Mouse (Mus musculus) left cerebral cortex, adult 2 months (tissue): ENCODE data around the gene Nebl. TPM values are rescaled to one million over a fixed set of nuclear protein-coding genes. Genes with fewer than 3 reads are reported as not detected.

Source experiments
- DNase-seq, 2 experiments: peaks; one replicate each; pipeline ENCODE4 v3.0.0; 2021 to 2022; ENCODE audit warnings: low spot score in 2 of 2, mixed read lengths in 1 of 2; ENCODE audit errors: extremely low spot score in 1 of 2
- H3K27ac ChIP-seq: fragments of 200-600 bp; 2 replicates; pipeline ENCODE4 v1.8.1; 2022
- H3K4me3 ChIP-seq: fragments of 200-600 bp; 2 replicates; pipeline ENCODE4 v1.8.1; 2022
- CTCF ChIP-seq: fragments of 200-600 bp; IDR thresholded peaks from 2 replicates; pipeline ENCODE4 v1.8.1; 2022; ENCODE audit warnings: antibody characterized with exemption, mild to moderate bottlenecking, moderate library complexity
- intact Hi-C: fragments of 180-260 bp; cut with DNase I; formaldehyde crosslinking; loops from one replicate; pipeline ENCODE4 v1.15.1; 2025
- total RNA-seq, 2 experiments: library from RNA; stranded (reverse); gene quantifications; 2 replicates each; pipeline ENCODE4 v1.2.3; 2021

The Nebl gene
- total RNA-seq, 2 experiments from 2014 or later, result 80.3 to 80.9 TPM

DNA sequence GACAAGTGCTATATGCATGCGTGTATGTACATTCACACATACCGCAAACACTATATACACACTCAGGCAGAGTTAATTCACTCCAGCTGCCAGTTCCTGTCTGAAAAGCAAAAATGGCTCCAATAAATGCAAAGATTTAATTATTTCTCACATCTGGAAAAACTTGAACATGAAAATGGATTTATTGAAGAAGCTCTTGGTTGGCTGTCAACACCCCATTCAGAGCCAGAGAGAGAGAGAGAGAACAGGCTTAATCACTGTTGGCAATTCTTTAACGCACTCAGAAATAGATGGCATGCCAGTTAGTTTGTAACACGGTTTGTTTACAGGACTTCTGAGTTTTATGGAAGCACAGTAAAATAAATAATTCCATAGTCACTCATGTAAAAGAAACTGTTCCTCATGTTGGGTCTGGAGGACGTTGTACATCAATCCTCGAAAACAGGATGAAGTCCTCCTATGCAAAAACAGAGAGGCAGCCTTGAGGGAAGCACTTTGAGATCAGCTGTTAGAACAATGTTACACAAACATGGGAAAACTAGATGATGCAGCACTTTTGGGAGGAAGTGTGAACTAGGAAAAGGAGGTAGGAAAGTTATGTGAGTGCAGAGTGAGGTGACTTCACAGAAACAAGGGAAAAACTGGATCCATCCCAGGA lies 265.6 kb downstream of the Nebl start:
- no peak for DNase-seq
- Histone ChIP-seq H3K27ac (no peak overlapping the region), H3K4me3 (no peak overlapping the region)
- TF ChIP-seq CTCF, result no peak
- intact Hi-C loops, result no loop called here

GRCm38 (mm10) chr2:17460434-17460833 lies 270.8 kb downstream of the Nebl start:
- no peak for DNase-seq
- intact Hi-C loops, result no loop called here
- Histone ChIP-seq H3K4me3 (no peak overlapping the region), H3K27ac (no peak overlapping the region)
- no peak for TF ChIP-seq CTCF

GRCm38 (mm10) chr2:17453676-17454075 lies 277.6 kb downstream of the Nebl start:
- no peak for DNase-seq
- Histone ChIP-seq H3K27ac (no peak overlapping the region), H3K4me3 (no peak overlapping the region)
- no peak for TF ChIP-seq CTCF
- intact Hi-C loops, result no loop called here

GRCm38 (mm10) chr2:17448341-17448740 lies 282.9 kb downstream of the Nebl start:
- intact Hi-C loops, result no loop called here
- Histone ChIP-seq H3K4me3 (no peak overlapping the region), H3K27ac (no peak overlapping the region)
- DNase-seq, result no peak
- TF ChIP-seq CTCF, result no peak

GRCm38 (mm10) chr2:17443581-17443980 lies 287.7 kb downstream of the Nebl start:
- no peak for TF ChIP-seq CTCF
- Histone ChIP-seq H3K27ac (no peak overlapping the region), H3K4me3 (no peak overlapping the region)
- intact Hi-C loops, result no loop called here
- no peak for DNase-seq

DNA sequence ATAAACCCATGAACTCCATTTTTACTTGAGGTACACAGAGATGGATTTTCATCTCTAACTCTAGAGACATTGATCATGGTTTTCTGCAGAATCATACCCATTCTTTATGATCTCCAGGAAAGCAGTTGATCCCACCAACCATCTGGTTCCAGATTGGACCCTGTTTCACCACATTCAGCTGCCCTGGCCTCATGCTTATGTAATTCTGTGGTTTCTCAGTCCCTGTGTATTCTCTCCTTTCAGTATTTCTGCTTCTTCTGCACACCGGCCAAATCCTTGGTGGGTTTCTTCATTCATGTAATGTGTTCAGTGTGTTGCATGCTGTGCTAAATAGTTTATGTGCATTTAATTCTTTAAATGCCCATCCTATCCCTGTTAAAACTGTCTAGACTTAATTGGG lies 292.9 kb downstream of the Nebl start:
- DNase-seq, result no peak
- Histone ChIP-seq H3K27ac (no peak overlapping the region), H3K4me3 (no peak overlapping the region)
- intact Hi-C loops, result no loop called here
- no peak for TF ChIP-seq CTCF

GRCm38 (mm10) chr2:17436739-17437440 lies 294.4 kb downstream of the Nebl start:
- Histone ChIP-seq H3K27ac (no peak overlapping the region), H3K4me3 (no peak overlapping the region)
- DNase-seq, result no peak
- TF ChIP-seq CTCF, result no peak
- intact Hi-C loops, result no loop called here

DNA sequence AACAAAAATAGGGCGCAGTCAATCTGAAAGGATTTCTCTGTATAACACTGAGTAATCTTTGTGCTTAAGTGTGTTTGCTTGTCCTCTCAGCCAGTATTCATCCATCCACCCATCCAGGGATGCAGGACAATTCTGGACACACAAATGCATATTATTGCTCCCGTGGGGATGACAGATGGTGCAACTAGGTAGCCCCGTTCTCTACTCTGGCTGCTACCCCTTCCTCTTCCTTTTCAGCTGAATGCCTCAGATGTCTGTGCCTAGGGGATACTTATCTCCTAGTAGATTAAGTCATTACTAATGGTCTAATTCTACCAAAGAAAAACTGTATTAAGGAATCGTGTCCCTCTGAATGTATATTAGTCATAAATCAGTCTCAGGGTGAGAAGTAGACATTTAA lies 296.0 kb downstream of the Nebl start:
- Histone ChIP-seq H3K27ac (no peak overlapping the region), H3K4me3 (no peak overlapping the region)
- no peak for TF ChIP-seq CTCF
- DNase-seq, result no peak
- intact Hi-C loops, result no loop called here

GRCm38 (mm10) chr2:17429028-17429427 lies 302.2 kb downstream of the Nebl start:
- no peak overlapping the region for H3K4me3 ChIP-seq
- H3K27ac ChIP-seq, result no peak overlapping the region
- intact Hi-C loops, result loop anchor here (5.0 to 10.0 kb wide), 2 partner anchors 303 to 596 kb away; partner anchors contain the start of gene Nebl
- no peak for DNase-seq
- TF ChIP-seq CTCF, result no peak

DNA sequence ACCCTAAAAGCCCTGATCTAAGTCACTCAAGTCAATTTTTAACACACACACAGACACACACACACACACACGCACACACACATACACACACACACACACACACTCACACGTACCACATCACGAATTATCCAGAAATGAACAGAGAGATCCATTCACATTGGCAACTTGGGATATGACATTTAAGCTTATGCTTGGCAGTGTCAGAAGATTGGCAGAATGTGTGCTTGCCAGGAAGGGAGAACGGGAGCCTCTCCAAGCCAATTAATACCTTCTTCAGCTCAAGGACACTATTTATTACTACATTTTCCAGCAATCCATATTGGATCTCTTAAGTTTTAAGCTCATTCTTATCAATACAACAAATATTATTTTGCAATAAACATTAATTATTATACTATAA lies 303.1 kb downstream of the Nebl start:
- no peak for DNase-seq
- H3K4me3 ChIP-seq, result no peak overlapping the region
- intact Hi-C loops, result loop anchor here (5.0 to 10.0 kb wide), 2 partner anchors 304 to 597 kb away; partner anchors contain the start of gene Nebl

GRCm38 (mm10) chr2:17422967-17423366 lies 308.3 kb downstream of the Nebl start:
- DNase-seq, result no peak
- Histone ChIP-seq H3K4me3 (no peak overlapping the region), H3K27ac (no peak overlapping the region)
- TF ChIP-seq CTCF, result peak; percentile 82
- intact Hi-C loops, result loop anchor here (2.0 to 10.0 kb wide), 5 partner anchors 219 to 919 kb away; no protein-coding TSS in a partner anchor

More for the DNA sequence above, 303.1 kb downstream of the Nebl start:
- TF ChIP-seq CTCF, result no peak
- H3K27ac ChIP-seq, result no peak overlapping the region

- intact Hi-C loops, result loop anchor here (2.0 kb wide), 1 partner anchor 1057 kb away; no protein-coding TSS in a partner anchor
- peak; percentile 77 for TF ChIP-seq CTCF
- H3K27ac ChIP-seq, result no peak overlapping the region
- no peak overlapping the region for H3K4me3 ChIP-seq
- no peak for DNase-seq
Observed at GRCm38 (mm10) chr2:17415347-17415746, 315.9 kb downstream of the Nebl start.
